Mouse (Mus musculus): ENCODE results near the gene Ahcyl2. TPM values are rescaled to one million over a fixed set of nuclear protein-coding genes. Genes with fewer than 3 reads are reported as not detected.

The Ahcyl2 gene
- polyA plus RNA-seq, 1 experiment from 2014 or later, result 45.8 TPM

DNA sequence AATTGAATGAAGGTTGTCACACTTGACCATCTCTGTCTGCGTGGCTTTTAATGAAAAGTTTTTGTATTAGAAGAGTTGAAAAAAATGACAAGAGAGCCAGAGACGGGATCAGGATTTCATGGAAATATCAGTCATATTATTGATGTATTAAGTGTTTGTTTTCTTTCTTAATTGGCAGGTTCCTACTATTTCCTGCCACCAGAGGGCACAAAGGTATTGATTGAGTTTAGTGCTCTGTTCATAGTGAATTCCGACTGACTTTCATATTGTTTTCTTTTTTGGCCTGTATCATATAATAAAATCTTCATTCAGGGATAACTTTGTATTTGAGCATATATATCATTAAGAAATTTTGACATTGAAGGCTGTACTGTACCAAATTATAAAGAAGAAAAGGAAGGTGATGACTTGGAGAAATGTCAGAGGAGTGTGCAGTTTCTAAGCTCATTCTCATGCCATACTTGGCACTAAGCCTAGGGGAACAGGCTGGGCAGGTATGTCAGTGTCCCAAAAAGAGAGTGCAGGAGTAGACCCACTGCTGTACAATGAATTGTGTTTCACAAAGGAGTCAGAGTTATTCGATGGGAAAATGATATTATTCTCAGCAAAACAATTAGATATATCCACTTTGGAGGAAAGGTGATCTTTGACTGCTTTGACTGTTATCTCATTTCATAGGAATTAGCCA, 65.9 kb downstream of the Ahcyl2 start:
- H3K27me3 ChIP-seq (ENCODE audit: control insufficient read depth, insufficient read depth, low read length), result no peaks in the 10 kb centered on the region
- H3K36me3 ChIP-seq (ENCODE audit: control insufficient read depth, insufficient read depth, low read length), result no peaks in the 10 kb centered on the region
- no peak overlapping the region for H3K27ac ChIP-seq (ENCODE audit: low read length)
- H3K9me3 ChIP-seq (replicated peaks; ENCODE audit: control insufficient read depth, low read length), result no peaks in the 10 kb centered on the region
- 58% methylated on average over 4 of the region's 4 CpGs for WGBS
- ATAC-seq (ENCODE audit: insufficient read depth, low FRiP score), result no peak
- H3K4me1 ChIP-seq (ENCODE audit: control insufficient read depth, insufficient read depth, low read length), result no peaks in the 10 kb centered on the region
- H3K9ac ChIP-seq (ENCODE audit: low read length), result no peak overlapping the region
- H3K4me3 ChIP-seq (replicated peaks; ENCODE audit: low read length), result no peak overlapping the region
- no peak overlapping the region for H3K4me2 ChIP-seq (ENCODE audit: low read depth, low read length)

GRCm38 (mm10) chr6:29835543-29836177, 67.8 kb downstream of the Ahcyl2 start:
- Histone ChIP-seq H3K27me3 (ENCODE audit: control insufficient read depth, insufficient read depth, low read length) (no peaks in the 10 kb centered on the region), H3K4me1 (ENCODE audit: control insufficient read depth, insufficient read depth, low read length) (no peaks in the 10 kb centered on the region), H3K9ac (ENCODE audit: low read length) (no peak overlapping the region), H3K4me2 (ENCODE audit: low read depth, low read length) (no peak overlapping the region), H3K36me3 (ENCODE audit: control insufficient read depth, insufficient read depth, low read length) (no peaks in the 10 kb centered on the region), H3K27ac (ENCODE audit: low read length) (no peak overlapping the region), H3K9me3 (replicated peaks; ENCODE audit: control insufficient read depth, low read length) (no peaks in the 10 kb centered on the region), H3K4me3 (replicated peaks; ENCODE audit: low read length) (no peak overlapping the region)
- 70% methylated on average over 3 of the region's 3 CpGs for WGBS
- ATAC-seq (ENCODE audit: insufficient read depth, low FRiP score), result no peak

DNA sequence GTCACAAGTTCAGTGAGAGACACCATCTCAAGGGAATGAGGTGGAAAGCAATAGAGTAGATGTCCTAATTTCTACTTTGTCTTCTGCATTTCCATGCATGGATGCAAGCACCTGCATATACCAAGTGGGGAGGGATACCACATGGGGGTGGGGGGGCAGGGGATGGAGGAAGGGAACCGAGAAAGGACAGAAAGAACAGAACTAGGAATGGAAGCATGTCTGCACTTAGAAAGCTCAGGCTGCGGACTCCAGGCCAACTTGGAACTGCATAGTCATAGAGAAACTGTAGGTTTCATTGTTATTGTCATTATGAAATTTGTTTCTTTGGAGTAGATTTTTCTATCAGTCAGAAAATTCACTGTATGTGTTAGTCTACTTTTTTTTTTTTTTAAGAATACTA, 69.8 kb downstream of the Ahcyl2 start:
- Histone ChIP-seq H3K9me3 (replicated peaks; ENCODE audit: control insufficient read depth, low read length) (no peaks in the 10 kb centered on the region), H3K4me2 (ENCODE audit: low read depth, low read length) (no peak overlapping the region), H3K27me3 (ENCODE audit: control insufficient read depth, insufficient read depth, low read length) (no peaks in the 10 kb centered on the region), H3K9ac (ENCODE audit: low read length) (no peak overlapping the region), H3K36me3 (ENCODE audit: control insufficient read depth, insufficient read depth, low read length) (no peaks in the 10 kb centered on the region), H3K27ac (ENCODE audit: low read length) (no peak overlapping the region), H3K4me3 (replicated peaks; ENCODE audit: low read length) (no peak overlapping the region), H3K4me1 (ENCODE audit: control insufficient read depth, insufficient read depth, low read length) (no peaks in the 10 kb centered on the region)
- WGBS, result 92% methylated on average over 2 of the region's 2 CpGs
- no peak for ATAC-seq (ENCODE audit: insufficient read depth, low FRiP score)

DNA sequence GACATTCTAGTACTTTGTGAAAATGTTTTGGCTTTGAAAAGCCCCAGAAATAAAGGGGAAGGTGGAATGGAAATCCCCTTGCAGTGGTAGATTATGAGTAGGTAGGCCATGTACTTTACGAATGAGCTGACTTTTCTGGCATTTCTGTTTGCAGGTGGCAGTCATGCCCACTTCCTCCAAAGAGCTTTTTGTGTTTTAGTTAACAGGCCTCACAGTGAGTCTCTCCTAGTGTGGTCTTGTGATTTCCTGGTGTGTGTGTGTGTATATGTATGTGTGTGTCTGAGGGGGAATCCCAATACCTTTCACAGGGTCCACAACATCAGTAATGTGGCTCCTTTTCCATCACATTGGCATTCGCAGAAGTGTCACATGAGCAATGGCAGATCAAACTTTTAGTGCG, 70.7 kb downstream of the Ahcyl2 start:
- no peaks in the 10 kb centered on the region for H3K9me3 ChIP-seq (replicated peaks; ENCODE audit: control insufficient read depth, low read length)
- H3K4me2 ChIP-seq (ENCODE audit: low read depth, low read length), result no peak overlapping the region
- no peaks in the 10 kb centered on the region for H3K36me3 ChIP-seq (ENCODE audit: control insufficient read depth, insufficient read depth, low read length)
- H3K4me1 ChIP-seq (ENCODE audit: control insufficient read depth, insufficient read depth, low read length), result no peaks in the 10 kb centered on the region
- H3K27ac ChIP-seq (ENCODE audit: low read length), result no peak overlapping the region
- no peaks in the 10 kb centered on the region for H3K27me3 ChIP-seq (ENCODE audit: control insufficient read depth, insufficient read depth, low read length)
- 87% methylated on average over 3 of the region's 3 CpGs for WGBS
- H3K9ac ChIP-seq (ENCODE audit: low read length), result no peak overlapping the region
- H3K4me3 ChIP-seq (replicated peaks; ENCODE audit: low read length), result no peak overlapping the region
- ATAC-seq (ENCODE audit: insufficient read depth, low FRiP score), result no peak

GRCm38 (mm10) chr6:29840008-29840407, 72.2 kb downstream of the Ahcyl2 start:
- no peak for ATAC-seq (ENCODE audit: insufficient read depth, low FRiP score)
- Histone ChIP-seq H3K27me3 (ENCODE audit: control insufficient read depth, insufficient read depth, low read length) (no peaks in the 10 kb centered on the region), H3K9ac (ENCODE audit: low read length) (no peak overlapping the region), H3K4me2 (ENCODE audit: low read depth, low read length) (no peak overlapping the region), H3K4me1 (ENCODE audit: control insufficient read depth, insufficient read depth, low read length) (no peaks in the 10 kb centered on the region), H3K4me3 (replicated peaks; ENCODE audit: low read length) (no peak overlapping the region), H3K9me3 (replicated peaks; ENCODE audit: control insufficient read depth, low read length) (no peaks in the 10 kb centered on the region), H3K36me3 (ENCODE audit: control insufficient read depth, insufficient read depth, low read length) (no peaks in the 10 kb centered on the region), H3K27ac (ENCODE audit: low read length) (no peak overlapping the region)
- 91% methylated on average over 1 of the region's 1 CpGs for WGBS

DNA sequence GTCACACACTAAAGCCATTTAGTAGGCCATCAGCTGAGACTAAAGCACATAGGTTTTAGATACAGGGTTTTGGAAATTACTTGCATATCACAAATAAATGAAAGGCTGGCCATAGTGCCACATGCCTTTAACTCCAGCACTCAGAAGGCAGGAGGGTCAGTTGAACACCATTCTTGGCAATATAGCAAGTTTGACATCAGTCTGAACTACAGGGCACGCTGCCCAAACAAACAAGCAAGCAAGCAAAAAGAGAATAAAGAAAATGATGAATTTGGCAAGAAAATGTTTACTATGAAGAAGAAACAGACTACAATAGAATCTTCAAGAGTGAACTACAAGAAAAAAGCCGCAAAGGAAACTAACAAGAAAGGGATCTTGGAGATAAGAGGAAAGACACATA, 73.7 kb downstream of the Ahcyl2 start:
- no peak overlapping the region for H3K4me3 ChIP-seq (replicated peaks; ENCODE audit: low read length)
- H3K27ac ChIP-seq (ENCODE audit: low read length), result no peak overlapping the region
- WGBS, result 92% methylated on average over 2 of the region's 2 CpGs
- H3K36me3 ChIP-seq (ENCODE audit: control insufficient read depth, insufficient read depth, low read length), result no peaks in the 10 kb centered on the region
- H3K9ac ChIP-seq (ENCODE audit: low read length), result no peak overlapping the region
- no peaks in the 10 kb centered on the region for H3K27me3 ChIP-seq (ENCODE audit: control insufficient read depth, insufficient read depth, low read length)
- no peaks in the 10 kb centered on the region for H3K9me3 ChIP-seq (replicated peaks; ENCODE audit: control insufficient read depth, low read length)
- no peaks in the 10 kb centered on the region for H3K4me1 ChIP-seq (ENCODE audit: control insufficient read depth, insufficient read depth, low read length)
- ATAC-seq (ENCODE audit: insufficient read depth, low FRiP score), result no peak
- no peak overlapping the region for H3K4me2 ChIP-seq (ENCODE audit: low read depth, low read length)

DNA sequence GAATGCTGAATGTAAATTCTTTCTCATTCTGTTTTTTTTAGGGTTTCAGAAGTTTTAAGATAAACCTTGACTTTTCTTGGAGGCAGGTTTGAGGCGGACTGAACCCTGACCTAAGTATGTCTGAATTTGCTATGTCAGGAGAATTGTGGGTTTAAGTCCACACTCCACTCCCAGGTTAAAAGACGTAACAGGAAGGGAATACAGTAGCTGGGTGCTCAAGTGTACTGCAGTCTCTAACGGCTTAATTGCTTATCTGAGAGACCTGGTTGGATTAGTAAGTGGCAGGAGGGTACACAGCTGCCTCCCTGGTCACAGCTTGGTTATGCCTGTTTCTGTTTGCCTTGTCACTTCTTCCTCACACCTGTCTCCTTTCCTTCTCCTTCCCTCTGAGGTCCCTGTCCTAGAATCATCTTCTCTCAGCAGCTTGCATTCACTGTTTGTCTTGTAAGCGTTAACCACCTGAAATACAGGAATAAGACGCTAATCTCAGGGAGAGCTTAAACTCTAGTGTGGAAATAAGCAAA, 79.9 kb downstream of the Ahcyl2 start:
- peak overlapping the region; percentile 55 for H3K27ac ChIP-seq (ENCODE audit: low read length)
- no peak overlapping the region for H3K9ac ChIP-seq (ENCODE audit: low read length)
- peak; percentile 71; the same call in 1 of the 2 replicates for ATAC-seq (ENCODE audit: insufficient read depth, low FRiP score)
- no peak overlapping the region for H3K4me3 ChIP-seq (replicated peaks; ENCODE audit: low read length)
- H3K36me3 ChIP-seq (ENCODE audit: control insufficient read depth, insufficient read depth, low read length), result no peaks in the 10 kb centered on the region
- no peak overlapping the region for H3K4me2 ChIP-seq (ENCODE audit: low read depth, low read length)
- H3K27me3 ChIP-seq (ENCODE audit: control insufficient read depth, insufficient read depth, low read length), result no peaks in the 10 kb centered on the region
- no peaks in the 10 kb centered on the region for H3K9me3 ChIP-seq (replicated peaks; ENCODE audit: control insufficient read depth, low read length)
- H3K4me1 ChIP-seq (ENCODE audit: control insufficient read depth, insufficient read depth, low read length), result peaks cover 6% of the 10 kb centered on the region; the same call in 1 of the 2 replicates
- WGBS, result 51% methylated on average over 5 of the region's 5 CpGs

- no peak overlapping the region for H3K9ac ChIP-seq (ENCODE audit: low read length)
- 30% methylated on average over 3 of the region's 3 CpGs for WGBS
- H3K27ac ChIP-seq (ENCODE audit: low read length), result peak overlapping the region; percentile 55
- no peaks in the 10 kb centered on the region for H3K9me3 ChIP-seq (replicated peaks; ENCODE audit: control insufficient read depth, low read length)
- no peaks in the 10 kb centered on the region for H3K27me3 ChIP-seq (ENCODE audit: control insufficient read depth, insufficient read depth, low read length)
- peak; percentile 86 for ATAC-seq (ENCODE audit: insufficient read depth, low FRiP score)
- H3K36me3 ChIP-seq (ENCODE audit: control insufficient read depth, insufficient read depth, low read length), result no peaks in the 10 kb centered on the region
- H3K4me1 ChIP-seq (ENCODE audit: control insufficient read depth, insufficient read depth, low read length), result peaks cover 8% of the 10 kb centered on the region; the same call in 1 of the 2 replicates
- H3K4me2 ChIP-seq (ENCODE audit: low read depth, low read length), result no peak overlapping the region
- H3K4me3 ChIP-seq (replicated peaks; ENCODE audit: low read length), result no peak overlapping the region
These were observed 81.0 kb downstream of the Ahcyl2 start for GRCm38 (mm10) chr6:29848808-29849207.

DNA sequence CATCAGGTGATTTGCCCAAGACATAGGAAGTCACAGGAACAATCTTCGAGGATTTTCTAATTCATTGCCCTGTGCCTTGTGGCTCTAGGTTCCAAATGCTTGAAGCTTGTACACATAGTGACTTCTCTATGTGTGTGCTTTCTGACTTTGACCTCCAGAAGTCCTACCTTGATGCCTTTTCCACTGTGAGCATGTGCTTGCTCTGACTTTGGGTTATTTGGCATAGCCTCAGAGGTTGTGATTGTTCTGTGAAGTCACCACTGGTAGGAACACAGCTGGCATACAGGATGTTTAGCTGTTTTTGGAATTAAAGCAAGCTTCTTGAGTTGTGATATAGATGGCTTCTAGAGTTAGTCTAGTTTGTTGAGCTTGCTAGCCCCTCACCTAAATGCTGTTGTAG, 82.3 kb downstream of the Ahcyl2 start:
- H3K9me3 ChIP-seq (replicated peaks; ENCODE audit: control insufficient read depth, low read length), result no peaks in the 10 kb centered on the region
- H3K27ac ChIP-seq (ENCODE audit: low read length), result no peak overlapping the region
- no peak for ATAC-seq (ENCODE audit: insufficient read depth, low FRiP score)
- no peak overlapping the region for H3K4me3 ChIP-seq (replicated peaks; ENCODE audit: low read length)
- H3K4me1 ChIP-seq (ENCODE audit: control insufficient read depth, insufficient read depth, low read length), result peaks cover 8% of the 10 kb centered on the region; the same call in 1 of the 2 replicates
- H3K27me3 ChIP-seq (ENCODE audit: control insufficient read depth, insufficient read depth, low read length), result no peaks in the 10 kb centered on the region
- H3K9ac ChIP-seq (ENCODE audit: low read length), result no peak overlapping the region
- H3K4me2 ChIP-seq (ENCODE audit: low read depth, low read length), result no peak overlapping the region
- no peaks in the 10 kb centered on the region for H3K36me3 ChIP-seq (ENCODE audit: control insufficient read depth, insufficient read depth, low read length)
- 83% methylated on average over 1 of the region's 1 CpGs for WGBS

Measured in stomach, embryonic 16.5 days (tissue).